In the genomic region with DNA sequence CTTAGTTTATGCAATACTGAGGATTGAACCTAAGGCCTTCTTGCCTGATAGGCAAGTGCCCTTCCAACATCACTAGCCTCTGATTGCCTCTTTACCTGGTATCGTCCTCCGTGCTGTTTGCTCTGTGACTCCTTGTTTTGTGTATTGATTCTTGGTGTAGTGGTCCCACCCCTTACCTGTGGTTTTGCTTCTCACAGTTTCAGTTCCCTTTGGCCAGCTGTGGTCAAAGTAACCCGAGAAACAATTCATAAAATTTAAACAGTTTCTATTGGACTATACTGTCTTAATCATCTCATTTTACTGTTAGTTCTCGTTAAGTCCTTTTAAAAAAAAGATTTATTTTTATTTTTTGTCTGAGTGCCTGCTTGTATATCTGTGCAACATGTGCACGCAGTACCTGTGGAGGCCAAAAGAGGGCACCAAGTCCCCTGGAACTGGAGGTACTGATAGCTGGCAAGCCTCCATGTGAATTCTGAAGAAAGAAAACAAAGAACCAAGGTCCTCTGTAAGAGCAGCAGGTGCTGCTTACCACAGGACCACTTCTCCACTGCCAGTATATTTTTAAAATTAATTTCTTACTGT, we compare ENCODE assay signal across 10 mouse cellular contexts.
A peak's percentile ranks its signal among the peaks of the same experiment; 100 is the strongest.
DNase-seq lines count a peak whose midpoint lies in the region; ATAC-seq and TF ChIP-seq lines count a peak whose summit lies in the region.
"Had no signal": no experiment of that assay in that cellular context is flagged by ENCODE, and none has a peak within 500 bp of the region (broad histone marks: within the 10 kb centered on the region; RNA-seq: fewer than 3 reads in every experiment).

No protein-coding gene starts in this region.

- dilution Hi-C loops in CH12.LX (cut with MboI; ENCODE audit: extremely low pct_ligation_motif_present, extremely low pct_unique_long_range_greater_than_20kb, low sequenced_read_pairs) = no loop called here

- no peaks in the 10 kb centered on the region for H3K4me1 ChIP-seq in heart, postnatal 0 days (ENCODE audit: control insufficient read depth, insufficient read depth)
- peaks cover 6 to 13% of the 10 kb centered on the region in 2 experiments for H3K4me1 ChIP-seq in CH12.LX (ENCODE audit: control insufficient read depth in 1 of 2, insufficient read depth in 2 of 2)
- no peaks in the 10 kb centered on the region for H3K4me1 ChIP-seq in bone marrow macrophage, adult 2 months (ENCODE audit: control insufficient read depth, insufficient read depth, low read length)
- H3K4me1 ChIP-seq: embryonic facial prominence, embryonic 13.5 days; limb, embryonic 12.5 days had no signal

- TF ChIP-seq RAD21 in CH12.LX (IDR thresholded peaks at IDR 0.05; ENCODE audit: low read depth, low read length) = peak; percentile 65

- in situ Hi-C loops in CH12.LX (cut with MboI; ENCODE audit: low pct_ligation_motif_present, low pct_unique_long_range_greater_than_20kb, low sequenced_read_pairs) = no loop called here

- no peaks in the 10 kb centered on the region for H3K27me3 ChIP-seq in heart, postnatal 0 days (ENCODE audit: control insufficient read depth, insufficient read depth, low read length)
- H3K27me3 ChIP-seq in CH12.LX (replicated peaks) = no peaks in the 10 kb centered on the region
- H3K27me3 ChIP-seq: embryonic facial prominence, embryonic 13.5 days; limb, embryonic 12.5 days had no signal

- no peak for DNase-seq in heart, postnatal 0 days (ENCODE audit: low spot score)
- DNase-seq in heart, adult 9 months (ENCODE audit: low spot score in 2 of 2) = no peak
- peak; percentile 54 for DNase-seq in CH12.LX (ENCODE audit: extremely low read depth)
- peak; percentile 52 for DNase-seq in forelimb bud, embryonic 11.5 days (ENCODE audit: low read depth, low spot score)
- DNase-seq in left cerebral cortex, postnatal 4 days = peak; percentile 73
- peak; percentile 46 for DNase-seq in retina, embryonic 14.5 days (ENCODE audit: low spot score)
- DNase-seq in MN1 (ENCODE audit: low spot score) = no peak

- H3K79me2 ChIP-seq in CH12.LX (replicated peaks; ENCODE audit: control insufficient read depth, extremely low read depth, insufficient read depth, poor library complexity, severe bottlenecking) = no peaks in the 10 kb centered on the region

- H3K9ac ChIP-seq in heart, postnatal 0 days (replicated peaks; ENCODE audit: low read depth, low read length) = no peak overlapping the region
- H3K9ac ChIP-seq in CH12.LX (ENCODE audit: insufficient read depth, low read depth) = no peak overlapping the region
- H3K9ac ChIP-seq: embryonic facial prominence, embryonic 13.5 days; limb, embryonic 12.5 days had no signal

- no peak overlapping the region for H3K4me2 ChIP-seq in heart, postnatal 0 days (ENCODE audit: low read depth, low read length)
- 0 out of 2 replicates have a peak overlapping the region, but pooled peaks have one; percentile 24 for H3K4me2 ChIP-seq in CH12.LX (ENCODE audit: insufficient read depth, low read depth, poor library complexity, severe bottlenecking)
- H3K4me2 ChIP-seq: embryonic facial prominence, embryonic 13.5 days; limb, embryonic 12.5 days had no signal

- intact Hi-C loops in left cerebral cortex, postnatal 4 days (cut with DNase I) = no loop called here

- TF ChIP-seq EP300 in heart, postnatal 0 days (IDR thresholded peaks at IDR 0.05; ENCODE audit: low read depth) = no peak
- TF ChIP-seq EP300 in CH12.LX (IDR thresholded peaks at IDR 0.05; ENCODE audit: low read length) = peak; percentile 94

- H3K9me3 ChIP-seq in heart, postnatal 0 days (replicated peaks; ENCODE audit: control insufficient read depth, low read length) = no peaks in the 10 kb centered on the region
- no peaks in the 10 kb centered on the region for H3K9me3 ChIP-seq in CH12.LX (replicated peaks; ENCODE audit: low read length)
- H3K9me3 ChIP-seq: embryonic facial prominence, embryonic 13.5 days; limb, embryonic 12.5 days had no signal

- H3K36me3 ChIP-seq in heart, postnatal 0 days (replicated peaks; ENCODE audit: control insufficient read depth, insufficient read depth, low read length) = no peaks in the 10 kb centered on the region
- H3K36me3 ChIP-seq in CH12.LX (replicated peaks in 1 of 2; ENCODE audit: control insufficient read depth in 1 of 2, insufficient read depth in 1 of 2, low read length in 1 of 2) = no peaks in the 10 kb centered on the region
- H3K36me3 ChIP-seq: embryonic facial prominence, embryonic 13.5 days; limb, embryonic 12.5 days had no signal

- H3K4me3 ChIP-seq in heart, postnatal 0 days (ENCODE audit: low read depth, low read length) = no peak overlapping the region
- H3K4me3 ChIP-seq in CH12.LX (replicated peaks in 1 of 3; ENCODE audit: low read depth in 2 of 3, low read length in 2 of 3, poor library complexity in 1 of 3) = no peak overlapping the region
- no peak overlapping the region for H3K4me3 ChIP-seq in bone marrow macrophage, adult 2 months (ENCODE audit: insufficient read depth, low read length)
- H3K4me3 ChIP-seq: embryonic facial prominence, embryonic 13.5 days; limb, embryonic 12.5 days had no signal

- 60% methylated on average over 5 of the region's 5 CpGs for WGBS in heart, postnatal 0 days

- no peak for TF ChIP-seq POLR2A in CH12.LX (IDR thresholded peaks at IDR 0.05; ENCODE audit: low read depth, low read length)
- TF ChIP-seq POLR2A in bone marrow macrophage, adult 2 months (IDR thresholded peaks at IDR 0.05; ENCODE audit: borderline replicate concordance, low read depth, low read length) = no peak

- no peak overlapping the region for H3K27ac ChIP-seq in heart, postnatal 0 days (ENCODE audit: low read depth)
- no peak overlapping the region for H3K27ac ChIP-seq in CH12.LX (ENCODE audit: insufficient read depth, low read depth)
- no peak overlapping the region for H3K27ac ChIP-seq in bone marrow macrophage, adult 2 months (ENCODE audit: insufficient read depth, low read depth, low read length)
- H3K27ac ChIP-seq: embryonic facial prominence, embryonic 13.5 days; limb, embryonic 12.5 days had no signal

- peak; percentile 40 for TF ChIP-seq CTCF in heart, postnatal 0 days (IDR thresholded peaks at IDR 0.05; ENCODE audit: low read depth)
- TF ChIP-seq CTCF in CH12.LX (conservative IDR thresholded peaks at IDR 0.05 in 1 of 2, IDR thresholded peaks at IDR 0.05 in 1 of 2; ENCODE audit: low read depth in 2 of 2, low read length in 2 of 2) = peak; percentile 60 to 66; a peak in 3 of 4 replicates
- TF ChIP-seq CTCF in bone marrow macrophage, adult 2 months (IDR thresholded peaks at IDR 0.05; ENCODE audit: low read depth, low read length) = 0 out of 2 replicates have a peak, but pooled peaks have one; percentile 19

- no peak for ATAC-seq in heart, postnatal 0 days (ENCODE audit: insufficient read depth, low read depth)

TF ChIP-seq in CH12.LX, 34 proteins besides CTCF, POLR2A, EP300 and RAD21 (continues in another document):
- TF ChIP-seq ZNF384 (IDR thresholded peaks at IDR 0.05; ENCODE audit: low read depth, low read length) = no peak
- no peak for TF ChIP-seq CHD1 (IDR thresholded peaks at IDR 0.05; ENCODE audit: low read depth, low read length)
- TF ChIP-seq HCFC1 (IDR thresholded peaks at IDR 0.05; ENCODE audit: low read depth, low read length) = no peak
- TF ChIP-seq ZKSCAN1 (IDR thresholded peaks at IDR 0.05; ENCODE audit: borderline replicate concordance, low read depth, low read length) = no peak
- no peak for TF ChIP-seq MAZ (IDR thresholded peaks at IDR 0.05; ENCODE audit: low read depth, low read length)
- no peak for TF ChIP-seq TBP (conservative IDR thresholded peaks at IDR 0.05; ENCODE audit: low read depth, low read length)
- TF ChIP-seq POLR2AphosphoS2 (IDR thresholded peaks at IDR 0.05; ENCODE audit: low read depth, low read length) = no peak
- TF ChIP-seq CHD2 (IDR thresholded peaks at IDR 0.05; ENCODE audit: low read length) = no peak
- TF ChIP-seq NELFE (IDR thresholded peaks at IDR 0.05; ENCODE audit: low read depth, low read length) = no peak
- no peak for TF ChIP-seq USF1 (IDR thresholded peaks at IDR 0.05; ENCODE audit: low read depth, low read length)
- TF ChIP-seq MEF2A (IDR thresholded peaks at IDR 0.05; ENCODE audit: borderline replicate concordance, low read depth, low read length) = no peak
- TF ChIP-seq ETS1 (conservative IDR thresholded peaks at IDR 0.05; ENCODE audit: low read depth, low read length) = 0 out of 2 replicates have a peak, but pooled peaks have one; percentile 18
- TF ChIP-seq RCOR1 (conservative IDR thresholded peaks at IDR 0.05; ENCODE audit: low read depth, low read length) = 0 out of 2 replicates have a peak, but pooled peaks have one; percentile 61
- TF ChIP-seq PAX5 (IDR thresholded peaks at IDR 0.05; ENCODE audit: low read length) = no peak
- TF ChIP-seq MYC (IDR thresholded peaks at IDR 0.05; ENCODE audit: low read depth, low read length) = no peak
- TF ChIP-seq SIN3A (IDR thresholded peaks at IDR 0.05; ENCODE audit: low read length) = no peak
- TF ChIP-seq GABPA (IDR thresholded peaks at IDR 0.05; ENCODE audit: insufficient replicate concordance, low read depth, low read length) = no peak
- no peak for TF ChIP-seq JUN (IDR thresholded peaks at IDR 0.05; ENCODE audit: insufficient read depth, low read depth, low read length)
- TF ChIP-seq JUND (conservative IDR thresholded peaks at IDR 0.05; ENCODE audit: low read depth, low read length) = no peak
- TF ChIP-seq MXI1 (IDR thresholded peaks at IDR 0.05; ENCODE audit: low read depth, low read length) = no peak
- no peak for TF ChIP-seq E2F4 (IDR thresholded peaks at IDR 0.05; ENCODE audit: insufficient replicate concordance, low read depth, low read length)
- no peak for TF ChIP-seq NRF1 (IDR thresholded peaks at IDR 0.05; ENCODE audit: low read depth, low read length)
- TF ChIP-seq KAT2A (IDR thresholded peaks at IDR 0.05; ENCODE audit: insufficient replicate concordance, low read length) = no peak
- TF ChIP-seq MAFK (IDR thresholded peaks at IDR 0.05; ENCODE audit: insufficient replicate concordance, low read length) = peak; percentile 75; the same call in 1 of the 2 replicates
- TF ChIP-seq IRF4 (IDR thresholded peaks at IDR 0.05; ENCODE audit: low read depth, low read length) = peak; percentile 95
- no peak for TF ChIP-seq ELF1 (IDR thresholded peaks at IDR 0.05; ENCODE audit: low read depth, low read length)
- no peak for TF ChIP-seq ZC3H11A (IDR thresholded peaks at IDR 0.05; ENCODE audit: low read depth, low read length)
- TF ChIP-seq BHLHE40 (IDR thresholded peaks at IDR 0.05; ENCODE audit: low read depth, low read length) = peak; percentile 37; the same call in 1 of the 2 replicates
- 0 out of 2 replicates have a peak, but pooled peaks have one; percentile 49 for TF ChIP-seq TCF12 (IDR thresholded peaks at IDR 0.05; ENCODE audit: low read depth, low read length)
- no peak for TF ChIP-seq UBTF (IDR thresholded peaks at IDR 0.05; ENCODE audit: low read depth, low read length)
- no peak for TF ChIP-seq MAX (IDR thresholded peaks at IDR 0.05; ENCODE audit: low read length)
- TF ChIP-seq ZMIZ1 (IDR thresholded peaks at IDR 0.05; ENCODE audit: low read depth, low read length) = no peak
- no peak for TF ChIP-seq USF2 (conservative IDR thresholded peaks at IDR 0.05; ENCODE audit: low read depth, low read length)

Comparison
In these comparisons a context has a peak if more than half of its experiments do, and no peak if none do; other contexts are left out.
1. DNase-seq: peak in CH12.LX (single experiment), forelimb bud, embryonic 11.5 days (single experiment), left cerebral cortex, postnatal 4 days (single experiment) and retina, embryonic 14.5 days (single experiment); none in heart, postnatal 0 days (single experiment), heart, adult 9 months (0 of 2) and MN1 (single experiment).
2. Peak in every context shown above with its lines, with median percentiles within 50 percentile points of each other: CTCF ChIP-seq.